Mouse (Mus musculus): ENCODE data around the gene Sf3b4. TPM values are rescaled to one million over a fixed set of nuclear protein-coding genes. Genes with fewer than 3 reads are reported as not detected.

The Sf3b4 gene
- polyA plus RNA-seq, 1 experiment from 2014 or later, result 41.1 TPM

- ATAC-seq (no peak), DNase-seq (no peak)
- 85% methylated on average over 2 of the region's 2 CpGs for WGBS (ENCODE audit: insufficient replicate concordance)
- H3K27me3 ChIP-seq (ENCODE audit: insufficient read depth, low read length), result no peaks in the 10 kb centered on the region
- TF ChIP-seq EP300 (IDR thresholded peaks at IDR 0.05; ENCODE audit: low read depth) (no peak), CTCF (IDR thresholded peaks at IDR 0.05; ENCODE audit: low read depth) (no peak)
- peaks cover 2% of the 10 kb centered on the region for H3K4me1 ChIP-seq (ENCODE audit: insufficient read depth)
- no peak overlapping the region for H3K9ac ChIP-seq (replicated peaks)
- no peak overlapping the region for H3K4me2 ChIP-seq (ENCODE audit: low read depth, low read length)
- no peak overlapping the region for H3K4me3 ChIP-seq (ENCODE audit: low read depth, low read length)
- no peak overlapping the region for H3K27ac ChIP-seq (ENCODE audit: low read depth)
- peaks cover 38% of the 10 kb centered on the region for H3K36me3 ChIP-seq (replicated peaks; ENCODE audit: insufficient read depth, low read length)
- no peaks in the 10 kb centered on the region for H3K9me3 ChIP-seq (ENCODE audit: low read length)
Measured at GRCm38 (mm10) chr3:96178902-96179301, 6.8 kb downstream of the Sf3b4 start.

- 81% methylated on average over 4 of the region's 4 CpGs for WGBS (ENCODE audit: insufficient replicate concordance)
- no peaks in the 10 kb centered on the region for H3K9me3 ChIP-seq (ENCODE audit: low read length)
- no peak for DNase-seq
Measured at GRCm38 (mm10) chr3:96179531-96179930, 7.4 kb downstream of the Sf3b4 start.

GRCm38 (mm10) chr3:96180727-96181477 is 8.8 kb downstream of the Sf3b4 start, which contains the start of gene Sv2a:
Gene Sv2a, plus strand, starts transcription at chr3:96181151.
- peak; percentile 51 for DNase-seq

More at GRCm38 (mm10) chr3:96179531-96179930, 7.4 kb downstream of the Sf3b4 start:
- Histone ChIP-seq H3K4me2 (ENCODE audit: low read depth, low read length) (no peak overlapping the region), H3K9ac (replicated peaks) (no peak overlapping the region), H3K36me3 (replicated peaks; ENCODE audit: insufficient read depth, low read length) (peaks cover 33% of the 10 kb centered on the region), H3K27me3 (ENCODE audit: insufficient read depth, low read length) (no peaks in the 10 kb centered on the region), H3K4me1 (ENCODE audit: insufficient read depth) (no peaks in the 10 kb centered on the region; the same call in 1 of the 2 replicates), H3K4me3 (ENCODE audit: low read depth, low read length) (no peak overlapping the region), H3K27ac (ENCODE audit: low read depth) (no peak overlapping the region)
- no peak for ATAC-seq
- TF ChIP-seq EP300 (IDR thresholded peaks at IDR 0.05; ENCODE audit: low read depth) (no peak), CTCF (IDR thresholded peaks at IDR 0.05; ENCODE audit: low read depth) (no peak)

GRCm38 (mm10) chr3:96181510-96182381 is 9.6 kb downstream of the Sf3b4 start:
- 55% methylated on average over 12 of the region's 12 CpGs for WGBS (ENCODE audit: insufficient replicate concordance)
- ATAC-seq (no peak), DNase-seq (no peak)
- H3K4me2 ChIP-seq (ENCODE audit: low read depth, low read length), result peak overlapping the region; percentile 73
- no peak for TF ChIP-seq EP300 (IDR thresholded peaks at IDR 0.05; ENCODE audit: low read depth)
- TF ChIP-seq CTCF (IDR thresholded peaks at IDR 0.05; ENCODE audit: low read depth), result no peak
- H3K27me3 ChIP-seq (ENCODE audit: insufficient read depth, low read length), result no peaks in the 10 kb centered on the region
- H3K36me3 ChIP-seq (replicated peaks; ENCODE audit: insufficient read depth, low read length), result peaks cover 16% of the 10 kb centered on the region
- no peak overlapping the region for H3K27ac ChIP-seq (ENCODE audit: low read depth)
- no peaks in the 10 kb centered on the region for H3K4me1 ChIP-seq (ENCODE audit: insufficient read depth)
- no peaks in the 10 kb centered on the region for H3K9me3 ChIP-seq (ENCODE audit: low read length)
- H3K9ac ChIP-seq (replicated peaks), result no peak overlapping the region
- peak overlapping the region; percentile 34; the same call in 1 of the 2 replicates for H3K4me3 ChIP-seq (ENCODE audit: low read depth, low read length)

More at GRCm38 (mm10) chr3:96180727-96181477, 8.8 kb downstream of the Sf3b4 start, which contains the start of gene Sv2a:
- H3K27me3 ChIP-seq (ENCODE audit: insufficient read depth, low read length), result no peaks in the 10 kb centered on the region
- 0 out of 2 replicates have a peak within 1 kb of the TSS, but pooled peaks have one; percentile 44 for H3K9ac ChIP-seq (replicated peaks)
- H3K4me1 ChIP-seq (ENCODE audit: insufficient read depth), result no peaks in the 10 kb centered on the region
- peak within 1 kb of the TSS; percentile 73 for H3K4me2 ChIP-seq (ENCODE audit: low read depth, low read length)
- peak within 1 kb of the TSS; percentile 34 for H3K4me3 ChIP-seq (ENCODE audit: low read depth, low read length)
- no peaks in the 10 kb centered on the region for H3K9me3 ChIP-seq (ENCODE audit: low read length)
- TF ChIP-seq CTCF (IDR thresholded peaks at IDR 0.05; ENCODE audit: low read depth), result no peak
- TF ChIP-seq EP300 (IDR thresholded peaks at IDR 0.05; ENCODE audit: low read depth), result no peak
- peaks cover 22% of the 10 kb centered on the region for H3K36me3 ChIP-seq (replicated peaks; ENCODE audit: insufficient read depth, low read length)
- WGBS (ENCODE audit: insufficient replicate concordance), result 6% methylated on average over 9 of the region's 23 CpGs
- no peak within 1 kb of the TSS for H3K27ac ChIP-seq (ENCODE audit: low read depth)
- peak; percentile 38; the same call in 1 of the 2 replicates for ATAC-seq

GRCm38 (mm10) chr3:96182382-96182776 is 10.2 kb downstream of the Sf3b4 start:
- 34% methylated on average over 4 of the region's 4 CpGs for WGBS (ENCODE audit: insufficient replicate concordance)
- H3K9ac ChIP-seq (replicated peaks), result no peak overlapping the region
- no peaks in the 10 kb centered on the region for H3K4me1 ChIP-seq (ENCODE audit: insufficient read depth)
- peaks cover 13% of the 10 kb centered on the region for H3K36me3 ChIP-seq (replicated peaks; ENCODE audit: insufficient read depth, low read length)
- DNase-seq (no peak), ATAC-seq (no peak)
- H3K4me3 ChIP-seq (ENCODE audit: low read depth, low read length), result no peak overlapping the region
- H3K4me2 ChIP-seq (ENCODE audit: low read depth, low read length), result no peak overlapping the region
- TF ChIP-seq CTCF (IDR thresholded peaks at IDR 0.05; ENCODE audit: low read depth) (no peak), EP300 (IDR thresholded peaks at IDR 0.05; ENCODE audit: low read depth) (no peak)
- H3K27ac ChIP-seq (ENCODE audit: low read depth), result no peak overlapping the region
- no peaks in the 10 kb centered on the region for H3K27me3 ChIP-seq (ENCODE audit: insufficient read depth, low read length)
- no peaks in the 10 kb centered on the region for H3K9me3 ChIP-seq (ENCODE audit: low read length)

- H3K4me2 ChIP-seq (ENCODE audit: low read depth, low read length), result no peak overlapping the region
- H3K27me3 ChIP-seq (ENCODE audit: insufficient read depth, low read length), result no peaks in the 10 kb centered on the region
- WGBS (ENCODE audit: insufficient replicate concordance), result 68% methylated on average over 12 of the region's 12 CpGs
- H3K9me3 ChIP-seq (ENCODE audit: low read length), result no peaks in the 10 kb centered on the region; the same call in 1 of the 2 replicates
- no peak for ATAC-seq
- H3K36me3 ChIP-seq (replicated peaks; ENCODE audit: insufficient read depth, low read length), result no peaks in the 10 kb centered on the region
- H3K4me1 ChIP-seq (ENCODE audit: insufficient read depth), result peaks cover 12% of the 10 kb centered on the region
- no peak overlapping the region for H3K27ac ChIP-seq (ENCODE audit: low read depth)
- H3K9ac ChIP-seq (replicated peaks), result no peak overlapping the region
- TF ChIP-seq EP300 (IDR thresholded peaks at IDR 0.05; ENCODE audit: low read depth), result no peak
- TF ChIP-seq CTCF (IDR thresholded peaks at IDR 0.05; ENCODE audit: low read depth), result no peak
- H3K4me3 ChIP-seq (ENCODE audit: low read depth, low read length), result no peak overlapping the region
- DNase-seq, result no peak
Measured at GRCm38 (mm10) chr3:96192977-96193376, 20.8 kb downstream of the Sf3b4 start.
